Mouse (Mus musculus): Measurements from ENCODE around the gene Pla1a.
"Not testable (repeated sequence)": the region's sequence is repeated elsewhere in the genome, so short reads cannot be mapped to it uniquely, and the experiment has no call there.

The Pla1a gene

DNA sequence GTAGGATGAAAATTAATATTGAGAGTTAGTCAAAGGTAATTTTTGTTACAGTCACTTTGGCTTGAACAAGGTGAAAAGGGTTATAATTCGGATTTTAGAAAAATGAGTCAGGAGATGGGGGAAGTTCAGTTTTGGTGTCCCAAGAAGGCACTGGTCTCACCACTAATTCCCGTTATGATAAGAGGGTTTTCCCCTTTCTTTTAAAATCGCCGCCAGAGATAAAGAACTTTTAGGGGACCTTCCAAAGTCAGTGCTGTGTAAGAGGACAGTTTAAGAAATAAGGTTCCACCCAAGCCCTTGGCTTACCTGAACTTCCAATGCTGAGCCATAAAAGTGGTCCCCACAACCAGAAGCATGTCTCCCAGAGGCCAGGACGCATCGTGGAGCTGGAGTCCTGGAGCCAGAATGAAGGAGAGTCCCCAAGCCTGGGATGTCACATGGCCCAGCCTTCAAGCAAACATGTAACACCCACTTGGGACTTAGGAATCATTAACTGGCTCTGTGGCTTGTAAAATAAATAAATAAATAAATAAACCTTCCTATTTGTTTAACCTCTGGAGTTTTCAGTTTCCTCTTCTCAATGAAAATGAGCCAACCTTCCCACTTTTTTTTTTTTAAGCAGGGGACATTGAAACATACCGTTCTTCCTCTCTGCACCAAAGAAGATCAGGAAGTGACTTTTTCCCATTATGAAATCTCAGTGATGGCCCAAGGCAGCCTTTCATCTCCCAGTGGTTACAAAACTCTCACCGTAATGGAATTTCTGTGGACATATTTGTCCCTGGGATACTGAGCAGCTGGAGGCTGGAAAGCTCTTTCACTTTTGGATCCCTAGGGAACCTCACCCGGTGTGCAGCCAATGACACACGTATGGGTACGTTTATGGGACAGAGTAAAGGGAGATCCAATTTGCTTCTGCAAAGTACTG, at the start of gene Pla1a:
Gene Pla1a (minus strand): TSS at position 648 of the 928 bp plus-strand sequence.
- DNase-seq (ENCODE audit: low read depth, low spot score), result no peak

- no peak for DNase-seq (ENCODE audit: low read depth, low spot score)
These were observed 48.4 kb upstream of the Pla1a start for GRCm38 (mm10) chr16:38481327-38481726.

DNA sequence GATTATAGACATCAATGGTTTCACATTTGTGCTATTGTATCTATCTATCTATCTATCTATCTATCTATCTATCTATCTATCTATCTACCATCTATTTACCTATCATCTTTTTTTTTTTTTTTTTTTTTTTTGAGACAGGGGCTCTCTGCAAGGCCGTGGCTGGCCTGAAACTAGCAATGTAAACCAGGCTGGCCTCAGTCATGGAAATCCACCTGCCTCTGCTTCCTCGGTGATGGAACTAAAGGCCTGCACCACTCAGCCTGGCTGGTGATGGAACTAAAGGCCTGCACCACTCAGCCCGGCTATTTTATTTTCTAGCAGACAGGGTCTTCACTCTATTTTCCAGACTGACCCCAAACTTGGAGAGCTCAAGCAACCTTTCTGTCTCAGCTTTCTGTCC, 45.4 kb upstream of the Pla1a start:
- no peak for DNase-seq (ENCODE audit: low read depth, low spot score)

DNA sequence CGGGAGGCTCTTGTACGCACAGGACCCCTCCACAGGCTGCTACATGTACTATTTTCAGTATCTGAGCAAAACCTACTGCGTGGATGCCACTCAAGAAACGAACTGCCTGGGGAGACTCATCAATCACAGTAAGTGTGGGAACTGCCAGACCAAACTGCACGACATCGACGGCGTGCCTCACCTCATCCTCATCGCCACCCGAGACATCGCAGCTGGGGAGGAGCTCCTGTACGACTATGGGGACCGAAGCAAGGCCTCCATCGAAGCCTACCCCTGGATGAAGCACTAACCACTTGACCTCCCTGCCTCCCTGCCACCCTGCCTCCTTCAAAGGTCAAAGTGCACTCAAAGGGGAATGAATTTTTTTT, 44.3 kb upstream of the Pla1a start:
- DNase-seq (ENCODE audit: low read depth, low spot score), result not testable (repeated sequence)

DNA sequence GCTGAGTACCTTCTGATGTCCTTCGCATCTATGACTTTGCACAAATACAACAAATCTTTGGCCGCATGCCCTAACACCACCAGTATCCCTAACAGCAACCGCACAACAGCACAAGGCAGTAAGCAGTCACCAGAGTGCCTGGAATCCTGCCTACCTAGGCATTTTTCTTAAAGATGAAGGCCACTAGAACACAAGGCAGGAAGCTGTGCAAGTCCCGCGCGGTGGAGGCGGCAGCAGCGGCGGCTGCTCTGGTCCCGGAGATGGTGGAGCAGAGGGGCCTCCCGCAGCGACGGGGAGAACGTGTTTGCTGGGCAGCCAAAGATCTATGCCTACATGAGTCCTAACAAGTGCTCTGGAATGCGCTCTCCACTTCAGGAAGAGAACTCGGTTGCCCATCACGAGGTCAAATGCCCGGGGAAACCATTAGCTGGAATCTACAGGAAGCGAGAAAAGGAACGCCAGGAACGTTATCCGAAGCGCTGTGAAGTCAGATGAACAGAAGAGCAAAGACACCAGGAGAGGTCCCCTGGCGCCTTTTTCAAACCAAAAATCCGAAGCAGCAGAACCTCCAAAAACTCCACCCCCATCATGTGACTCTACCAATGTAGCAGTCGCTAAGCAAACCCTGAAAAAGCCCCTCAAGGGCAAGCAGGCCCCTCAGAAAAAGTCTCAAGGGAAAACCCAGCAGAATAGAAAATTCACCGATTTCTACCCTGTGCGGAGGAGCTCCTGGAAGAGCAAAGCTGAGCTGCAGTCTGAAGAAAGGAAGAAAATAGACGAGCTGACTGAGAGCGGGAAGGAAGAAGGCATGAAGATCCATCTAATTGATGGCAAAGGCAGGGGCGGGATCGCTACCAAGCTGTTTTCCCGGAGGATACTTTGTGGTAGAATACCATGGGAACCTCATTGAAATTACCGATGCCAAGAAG, 43.6 kb upstream of the Pla1a start:
- peak; percentile 17 for DNase-seq (ENCODE audit: low read depth, low spot score)

DNA sequence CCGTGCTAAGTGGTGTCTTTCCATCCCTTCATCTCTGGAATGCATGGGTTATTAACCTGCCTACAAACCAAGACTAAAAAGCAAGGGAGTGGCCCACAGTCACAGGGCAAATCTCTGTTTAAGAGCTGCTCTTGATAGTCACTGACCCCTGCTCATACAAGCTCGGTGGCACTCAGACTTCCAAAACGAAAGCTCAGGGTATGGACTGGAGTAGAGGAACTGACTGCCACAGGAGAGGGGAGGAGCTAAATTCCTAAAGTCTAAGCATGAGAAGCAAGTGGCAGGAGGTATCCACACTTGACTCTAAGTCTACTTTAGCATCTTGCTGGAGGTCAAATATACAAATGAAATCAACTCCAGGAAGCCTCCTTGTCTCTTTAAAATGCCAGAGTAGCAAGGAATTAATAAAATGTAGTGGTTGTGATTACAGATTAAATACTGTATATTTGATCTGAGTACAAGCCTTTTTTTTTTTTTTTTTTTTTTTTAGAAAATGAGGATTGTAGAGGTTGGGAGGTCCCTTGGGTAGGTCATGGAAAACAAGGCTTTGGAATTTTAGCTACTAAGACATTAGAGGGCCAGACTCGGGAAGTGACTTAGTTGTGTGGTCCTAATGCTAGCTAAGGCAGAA, 42.9 kb upstream of the Pla1a start:
- DNase-seq (ENCODE audit: low read depth, low spot score), result no peak

GRCm38 (mm10) chr16:38474677-38475286, 41.8 kb upstream of the Pla1a start:
- DNase-seq (ENCODE audit: low read depth, low spot score), result no peak

- no peak for DNase-seq (ENCODE audit: low read depth, low spot score)
These were observed 40.7 kb upstream of the Pla1a start for GRCm38 (mm10) chr16:38473661-38474060.

DNA sequence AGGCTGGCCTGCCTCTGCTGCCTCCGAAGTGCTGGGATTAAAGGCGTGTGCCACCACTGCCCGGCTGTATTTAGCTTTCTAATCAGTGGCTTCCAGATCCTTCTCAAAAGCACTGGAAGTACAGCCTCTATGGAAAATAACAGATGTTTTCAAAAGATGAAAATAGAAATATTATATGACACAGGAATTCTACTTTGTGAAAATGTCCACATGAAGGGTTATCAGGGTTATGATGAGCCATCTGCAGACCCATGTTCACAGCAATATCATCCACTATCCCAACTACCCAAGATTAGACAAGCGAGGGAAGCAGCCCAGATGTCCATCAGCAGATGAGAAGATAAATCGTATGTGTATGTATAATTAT, 39.5 kb upstream of the Pla1a start:
- DNase-seq (ENCODE audit: low read depth, low spot score), result no peak

DNA sequence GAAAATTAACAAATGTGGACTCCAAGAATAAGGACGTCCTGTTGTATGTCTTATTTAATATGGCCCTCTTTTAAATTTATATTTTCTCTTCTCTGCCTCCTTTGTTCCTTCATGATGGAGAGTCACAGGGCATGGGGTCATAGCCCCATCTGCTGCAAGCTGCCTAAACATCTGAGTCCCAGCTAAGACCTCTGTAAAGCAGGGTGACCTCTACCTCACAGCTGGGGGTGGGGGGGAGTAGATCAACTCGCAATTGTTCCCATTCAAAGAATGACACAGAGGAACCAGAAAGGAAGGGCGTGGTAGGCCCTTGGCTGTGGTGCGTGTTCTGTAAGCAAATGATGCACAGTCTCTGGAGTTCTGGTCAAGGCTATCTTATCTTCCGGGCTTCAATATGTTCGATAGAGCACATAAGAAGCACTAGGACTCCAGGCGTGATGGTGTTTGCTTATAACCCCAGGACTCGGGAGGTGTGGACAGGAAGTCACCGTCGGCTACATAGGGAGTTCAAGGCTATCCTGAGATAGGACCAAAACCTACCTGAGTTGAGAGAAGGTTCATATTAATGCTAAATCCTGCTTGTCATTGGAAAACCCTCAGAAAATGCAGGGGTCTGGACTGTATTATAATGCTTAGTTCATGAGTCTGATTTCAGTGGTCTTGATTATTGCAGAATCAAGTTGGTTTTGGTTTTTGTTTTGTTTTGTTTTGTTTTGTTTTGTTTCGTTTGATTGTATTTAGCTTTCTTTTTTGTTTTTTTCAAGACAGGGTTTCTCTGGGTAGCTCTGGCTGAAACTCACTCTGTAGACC, 39.0 kb upstream of the Pla1a start:
- DNase-seq (ENCODE audit: low read depth, low spot score), result no peak

- no peak for DNase-seq (ENCODE audit: low read depth, low spot score)
These were observed 36.5 kb upstream of the Pla1a start for GRCm38 (mm10) chr16:38469437-38469836.

DNA sequence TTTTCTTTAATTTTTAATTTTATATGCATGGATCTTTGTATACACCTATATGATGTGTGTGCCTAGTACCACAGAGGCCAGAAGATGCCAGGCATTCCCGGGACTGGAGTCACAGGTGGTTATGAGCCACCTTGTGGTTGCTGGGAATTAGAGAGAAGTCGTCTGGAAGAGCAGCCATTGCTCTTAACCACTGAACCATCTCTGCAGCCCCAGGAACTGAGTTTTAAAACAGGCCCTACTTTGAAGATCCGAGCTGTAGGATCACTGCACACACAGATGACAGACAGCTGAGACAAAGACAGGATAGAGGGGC, 35.7 kb upstream of the Pla1a start:
- no peak for DNase-seq (ENCODE audit: low read depth, low spot score)

GRCm38 (mm10) chr16:38467917-38468705, 35.2 kb upstream of the Pla1a start:
- DNase-seq (ENCODE audit: low read depth, low spot score), result no peak

DNA sequence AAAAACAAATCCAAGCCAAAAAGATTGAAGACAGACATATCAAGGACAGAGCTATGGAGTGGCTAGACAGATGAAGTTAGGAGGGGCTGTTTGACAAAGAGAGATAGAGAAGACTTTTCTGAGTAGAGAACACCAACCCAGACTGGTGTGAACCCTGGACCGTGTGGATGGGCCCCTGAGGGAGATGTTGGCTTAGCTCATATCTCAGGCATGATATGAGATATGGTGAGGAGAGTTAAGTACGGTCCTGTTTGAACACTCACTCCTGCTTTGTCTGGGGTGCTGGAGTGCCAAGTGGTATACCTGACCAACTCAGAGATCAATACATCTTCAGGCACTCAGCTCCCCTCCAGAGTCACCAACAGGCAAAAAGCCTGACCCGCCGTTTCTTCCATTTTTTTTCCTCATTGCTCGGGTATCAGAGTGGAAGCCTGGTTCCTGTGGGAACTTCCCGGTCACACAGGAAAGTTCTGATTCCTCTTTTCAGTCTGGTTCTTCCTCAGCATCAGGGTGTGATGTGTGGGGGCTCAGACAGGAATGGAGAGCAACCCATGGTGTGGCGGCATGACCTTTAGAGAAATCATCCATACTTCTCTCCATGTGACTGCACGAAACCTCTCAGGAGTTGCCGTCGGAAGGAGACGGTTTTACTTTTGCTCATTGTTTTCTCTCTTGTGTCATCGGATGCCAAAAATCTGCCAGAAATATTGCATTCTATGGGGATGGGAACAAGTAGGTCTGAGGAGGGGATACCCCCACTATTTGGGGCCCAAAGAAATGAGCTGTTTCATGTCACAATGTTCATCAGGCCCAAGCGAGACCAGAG, 34.4 kb upstream of the Pla1a start:
- DNase-seq (ENCODE audit: low read depth, low spot score), result no peak

- DNase-seq (ENCODE audit: low read depth, low spot score), result no peak
These were observed 33.1 kb upstream of the Pla1a start for GRCm38 (mm10) chr16:38466089-38466488.

GRCm38 (mm10) chr16:38463305-38463704, 30.4 kb upstream of the Pla1a start:
- DNase-seq (ENCODE audit: low read depth, low spot score), result no peak

DNA sequence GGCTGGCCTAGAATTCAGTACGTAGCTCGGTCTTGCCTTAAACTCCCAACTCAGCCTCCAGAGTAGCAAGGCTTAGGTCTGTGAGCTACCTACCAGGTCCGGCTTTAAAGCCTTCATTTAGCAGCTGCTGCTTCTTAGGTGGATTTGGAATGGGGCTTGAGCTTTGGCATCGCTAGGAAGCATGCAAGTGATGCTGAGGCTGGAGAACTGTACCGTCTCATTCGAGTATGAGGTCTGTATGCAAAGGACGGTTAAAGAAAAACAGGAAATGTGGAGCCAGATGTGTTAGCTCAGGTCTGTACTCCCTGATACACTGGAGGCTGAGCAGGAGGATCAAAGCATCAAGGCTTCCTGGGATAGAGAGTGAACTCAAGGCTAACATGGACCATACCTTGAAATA, 29.2 kb upstream of the Pla1a start:
- DNase-seq (ENCODE audit: low read depth, low spot score), result no peak

- no peak for DNase-seq (ENCODE audit: low read depth, low spot score)
These were observed 28.8 kb upstream of the Pla1a start for GRCm38 (mm10) chr16:38461749-38462148.

- DNase-seq (ENCODE audit: low read depth, low spot score), result no peak
These were observed 27.0 kb upstream of the Pla1a start for GRCm38 (mm10) chr16:38459990-38460389.

Measured in forelimb bud, embryonic 11.5 days (tissue).